In the genomic region with DNA sequence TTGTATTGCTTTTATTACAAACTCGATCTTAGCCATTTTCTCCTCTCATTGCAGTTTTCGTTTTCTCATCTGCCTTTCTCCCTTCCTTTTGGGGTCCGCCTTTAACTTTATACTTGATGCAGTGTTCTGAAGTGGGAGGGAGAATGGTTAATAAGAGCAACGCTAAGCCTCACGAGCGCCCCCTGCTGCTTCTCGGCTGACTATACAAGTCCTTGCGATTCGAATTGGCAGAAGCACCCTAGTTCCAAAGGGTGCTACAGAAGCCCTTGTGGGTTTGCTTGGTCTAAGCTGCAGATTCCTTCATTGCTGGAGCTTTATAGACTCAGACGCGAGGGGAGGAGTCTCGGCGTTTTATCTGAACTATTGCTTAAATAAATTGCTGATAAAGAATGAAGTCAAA, we compare ENCODE assay signal across 8 mouse cellular contexts. TPM values are rescaled to one million over a fixed set of nuclear protein-coding genes. Genes with fewer than 3 reads are reported as not detected.
A peak's percentile ranks its signal among the peaks of the same experiment; 100 is the strongest.
DNase-seq lines count a peak whose midpoint lies in the region; ATAC-seq and TF ChIP-seq lines count a peak whose summit lies in the region.
"Had no signal": no experiment of that assay in that cellular context is flagged by ENCODE, and none has a peak within 500 bp of the region (broad histone marks: within the 10 kb centered on the region; RNA-seq: fewer than 3 reads in every experiment).

No protein-coding gene starts in this region.

- no peaks in the 10 kb centered on the region for H3K36me3 ChIP-seq in G1E (replicated peaks)
- H3K36me3 ChIP-seq in lung, embryonic 16.5 days (ENCODE audit: control insufficient read depth, insufficient read depth, low read length), result no peaks in the 10 kb centered on the region
- H3K36me3 ChIP-seq in small intestine, adult 2 months (ENCODE audit: control insufficient read depth, insufficient read depth, low read length), result no peaks in the 10 kb centered on the region
- H3K36me3 ChIP-seq: hindbrain, embryonic 15.5 days had no signal

- H3K9ac ChIP-seq in lung, embryonic 16.5 days (ENCODE audit: low read length), result no peak overlapping the region
- H3K9ac ChIP-seq: hindbrain, embryonic 15.5 days had no signal

- H3K4me3 ChIP-seq in G1E (ENCODE audit: low read depth, low read length), result no peak overlapping the region
- H3K4me3 ChIP-seq in lung, embryonic 16.5 days (ENCODE audit: low read length), result no peak overlapping the region
- H3K4me3 ChIP-seq in small intestine, adult 2 months (ENCODE audit: low read depth, low read length), result no peak overlapping the region
- H3K4me3 ChIP-seq: hindbrain, embryonic 15.5 days had no signal

- H3K4me2 ChIP-seq in lung, embryonic 16.5 days (ENCODE audit: low read depth, low read length), result no peak overlapping the region
- H3K4me2 ChIP-seq: hindbrain, embryonic 15.5 days had no signal

- TF ChIP-seq POLR2A in small intestine, adult 2 months (IDR thresholded peaks at IDR 0.05; ENCODE audit: low read depth, low read length), result no peak

- 7% methylated on average over 13 of the region's 13 CpGs for WGBS in large intestine, adult 2 months
- WGBS in lung, embryonic 16.5 days, result 7% methylated on average over 13 of the region's 13 CpGs
- WGBS in small intestine, adult 2 months, result 5% methylated on average over 13 of the region's 13 CpGs

- peak; percentile 74 to 75 for DNase-seq in B cell, adult 2 months
- peak; percentile 26 for DNase-seq in G1E (ENCODE audit: low spot score)
- DNase-seq in cerebellum, adult 8-10 months, result peak; percentile 36
- peak; percentile 67 for DNase-seq in gastrocnemius, postnatal 14 days
- peak; percentile 11 for DNase-seq in large intestine, adult 2 months (ENCODE audit: low read depth, low spot score)

- TF ChIP-seq CTCF in G1E (IDR thresholded peaks at IDR 0.05; ENCODE audit: low read depth, low read length), result peak; percentile 92
- TF ChIP-seq CTCF in small intestine, adult 2 months (IDR thresholded peaks at IDR 0.05; ENCODE audit: extremely low read depth, insufficient read length, insufficient replicate concordance, low read depth, low read length), result peak; percentile 87; the same call in 1 of the 2 replicates

- H3K27me3 ChIP-seq in G1E (ENCODE audit: insufficient read depth, low read length), result peaks cover 15% of the 10 kb centered on the region
- no peaks in the 10 kb centered on the region for H3K27me3 ChIP-seq in lung, embryonic 16.5 days (ENCODE audit: control insufficient read depth, insufficient read depth, low read depth, low read length)
- no peaks in the 10 kb centered on the region for H3K27me3 ChIP-seq in small intestine, adult 2 months (ENCODE audit: control insufficient read depth, insufficient read depth, low read length)
- H3K27me3 ChIP-seq: hindbrain, embryonic 15.5 days had no signal

- H3K9me3 ChIP-seq in G1E (replicated peaks), result no peaks in the 10 kb centered on the region
- H3K9me3 ChIP-seq in lung, embryonic 16.5 days (ENCODE audit: control insufficient read depth, low read length), result no peaks in the 10 kb centered on the region
- H3K9me3 ChIP-seq: hindbrain, embryonic 15.5 days had no signal

- intact Hi-C loops in gastrocnemius, postnatal 14 days (cut with DNase I; ENCODE audit: low total_unique reads), result no loop called here

- peak; percentile 40 for ATAC-seq in G1E (ENCODE audit: extremely low read depth, insufficient number of reproducible peaks, low FRiP score, poor library complexity, severe bottlenecking)
- ATAC-seq in lung, embryonic 16.5 days (ENCODE audit: low read depth), result peak; percentile 91

- no peaks in the 10 kb centered on the region for H3K4me1 ChIP-seq in G1E (ENCODE audit: insufficient read depth, low read depth, low read length)
- H3K4me1 ChIP-seq in lung, embryonic 16.5 days (replicated peaks; ENCODE audit: control insufficient read depth, insufficient read depth, low read length), result 0 out of 2 replicates have a peak, but pooled peaks cover 2% of the 10 kb centered on the region
- no peaks in the 10 kb centered on the region for H3K4me1 ChIP-seq in small intestine, adult 2 months (ENCODE audit: control insufficient read depth, insufficient read depth, insufficient read length, low read length)
- H3K4me1 ChIP-seq: hindbrain, embryonic 15.5 days had no signal

- no peak overlapping the region for H3K27ac ChIP-seq in lung, embryonic 16.5 days (ENCODE audit: low read length)
- H3K27ac ChIP-seq in small intestine, adult 2 months (ENCODE audit: insufficient read depth, low read depth, low read length), result no peak overlapping the region
- H3K27ac ChIP-seq: hindbrain, embryonic 15.5 days had no signal

RNA-seq across cellular contexts. Expression of gene Helt, which starts 12.9 kb away (rescaled TPM):
- total RNA-seq in G1E (2014; fragmentation: Nextera tagmentation), result not detected in 2 replicates
- total RNA-seq in G1E (2017), result 0.38 TPM in 1 of 2 replicates, not detected in the other
- not detected in 2 replicates for polyA plus RNA-seq in G1E (2012)
- total RNA-seq in gastrocnemius, postnatal 14 days (2021), result under 1 TPM; 0.72 to 0.93 TPM
- polyA plus RNA-seq in large intestine, adult 2 months (2012; rRNA removed), result not detected in 2 replicates
- not detected in 2 replicates for polyA plus RNA-seq in lung, embryonic 16.5 days (2015; fragmentation: Nextera tagmentation; extraction: Ambion mirVana)
- polyA plus RNA-seq in small intestine, adult 2 months (2012; rRNA removed), result not detected in 2 replicates

Comparison
In these comparisons a context has a peak if more than half of its experiments do, and no peak if none do; other contexts are left out.
1. DNase-seq: peak in every context shown above with its lines; median percentile 74 in B cell, adult 2 months; 67 in gastrocnemius, postnatal 14 days; 36 in cerebellum, adult 8-10 months; 26 in G1E; 11 in large intestine, adult 2 months.